Mouse (Mus musculus): ENCODE measurements around the gene Mrvi1.

- TF ChIP-seq CTCF (conservative IDR thresholded peaks at IDR 0.05; ENCODE audit: insufficient read depth, insufficient read length, low read depth, low read length) (no peak), POLR2A (IDR thresholded peaks at IDR 0.05; ENCODE audit: low read depth, low read length) (no peak)
Observed at GRCm38 (mm10) chr7:110998887-110999827, 16.9 kb upstream of the Mrvi1 start.
